Comparison of ENCODE assay signal across 30 mouse cellular contexts in the genomic region with DNA sequence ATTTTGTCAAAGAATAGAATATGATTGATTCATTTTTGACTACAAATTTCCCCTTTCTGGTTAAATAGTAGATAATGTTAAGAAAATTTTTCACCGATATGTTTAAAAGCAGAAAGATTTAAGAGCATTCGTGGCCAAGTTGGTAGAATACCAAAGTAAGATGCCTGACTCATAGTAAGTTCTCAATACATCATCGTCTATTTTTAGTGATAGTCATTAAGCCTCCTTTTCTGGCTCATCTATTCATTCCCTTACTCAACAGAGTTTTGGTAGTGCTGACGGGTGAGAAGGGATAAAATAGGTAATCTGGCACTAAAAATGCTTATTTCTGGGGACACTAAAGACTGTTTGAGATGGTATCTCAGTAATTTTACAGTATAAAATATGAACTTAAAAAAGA. TPM values are rescaled to one million over a fixed set of nuclear protein-coding genes. Genes with fewer than 3 reads are reported as not detected.
DNase-seq lines count a peak whose midpoint lies in the region; TF ChIP-seq lines count a peak whose summit lies in the region.
"Had no signal": no experiment of that assay in that cellular context is flagged by ENCODE, and none has a peak within 500 bp of the region (broad histone marks: within the 10 kb centered on the region; RNA-seq: fewer than 3 reads in every experiment).

No protein-coding gene starts in this region.

- H3K4me3 ChIP-seq in CH12.LX (replicated peaks in 1 of 3; ENCODE audit: low read depth in 2 of 3, low read length in 2 of 3, poor library complexity in 1 of 3) = no peak overlapping the region
- H3K4me3 ChIP-seq: embryonic facial prominence, embryonic 10.5 days; embryonic facial prominence, embryonic 12.5 days; forebrain, embryonic 13.5 days; forebrain, embryonic 15.5 days had no signal

- in situ Hi-C loops in CH12.LX (cut with MboI; ENCODE audit: low pct_ligation_motif_present, low pct_unique_long_range_greater_than_20kb, low sequenced_read_pairs) = no loop called here

- H3K4me2 ChIP-seq in CH12.LX (ENCODE audit: insufficient read depth, low read depth, poor library complexity, severe bottlenecking) = no peak overlapping the region
- H3K4me2 ChIP-seq: embryonic facial prominence, embryonic 12.5 days; forebrain, embryonic 13.5 days; forebrain, embryonic 15.5 days had no signal

- TF ChIP-seq POLR2A in CH12.LX (IDR thresholded peaks at IDR 0.05; ENCODE audit: low read depth, low read length) = no peak

- no peaks in the 10 kb centered on the region for H3K36me3 ChIP-seq in CH12.LX (replicated peaks in 1 of 2; ENCODE audit: control insufficient read depth in 1 of 2, insufficient read depth in 1 of 2, low read length in 1 of 2)
- H3K36me3 ChIP-seq: embryonic facial prominence, embryonic 10.5 days; embryonic facial prominence, embryonic 12.5 days; forebrain, embryonic 15.5 days had no signal

- no peak for TF ChIP-seq EP300 in CH12.LX (IDR thresholded peaks at IDR 0.05; ENCODE audit: low read length)

- no peak overlapping the region for H3K27ac ChIP-seq in CH12.LX (ENCODE audit: insufficient read depth, low read depth)
- H3K27ac ChIP-seq: embryonic facial prominence, embryonic 10.5 days; embryonic facial prominence, embryonic 12.5 days; forebrain, embryonic 13.5 days; forebrain, embryonic 15.5 days had no signal

- H3K27me3 ChIP-seq in CH12.LX (replicated peaks) = no peaks in the 10 kb centered on the region
- H3K27me3 ChIP-seq: embryonic facial prominence, embryonic 12.5 days; forebrain, embryonic 13.5 days; forebrain, embryonic 15.5 days had no signal

- H3K9ac ChIP-seq in CH12.LX (ENCODE audit: insufficient read depth, low read depth) = no peak overlapping the region
- H3K9ac ChIP-seq: embryonic facial prominence, embryonic 12.5 days; forebrain, embryonic 13.5 days; forebrain, embryonic 15.5 days; forebrain, postnatal 0 days had no signal

- intact Hi-C loops in left cerebral cortex, postnatal 36 days (cut with DNase I) = no loop called here

- no peaks in the 10 kb centered on the region for H3K79me2 ChIP-seq in CH12.LX (replicated peaks; ENCODE audit: control insufficient read depth, extremely low read depth, insufficient read depth, poor library complexity, severe bottlenecking)

- TF ChIP-seq RAD21 in CH12.LX (IDR thresholded peaks at IDR 0.05; ENCODE audit: low read depth, low read length) = no peak

- no peaks in the 10 kb centered on the region for H3K4me1 ChIP-seq in CH12.LX (ENCODE audit: control insufficient read depth in 1 of 2, insufficient read depth in 2 of 2)
- H3K4me1 ChIP-seq: embryonic facial prominence, embryonic 10.5 days; embryonic facial prominence, embryonic 12.5 days; forebrain, embryonic 13.5 days; forebrain, embryonic 15.5 days had no signal

- H3K9me3 ChIP-seq in CH12.LX (replicated peaks; ENCODE audit: low read length) = no peaks in the 10 kb centered on the region
- H3K9me3 ChIP-seq: embryonic facial prominence, embryonic 10.5 days; embryonic facial prominence, embryonic 12.5 days; forebrain, embryonic 13.5 days; forebrain, embryonic 15.5 days had no signal

- dilution Hi-C loops in CH12.LX (cut with MboI; ENCODE audit: extremely low pct_ligation_motif_present, extremely low pct_unique_long_range_greater_than_20kb, low sequenced_read_pairs) = no loop called here

- DNase-seq in left cerebral cortex, adult 11 months (ENCODE audit: low spot score) = peak; percentile 5
- no peak for DNase-seq in left cerebral cortex, postnatal 36 days (ENCODE audit: low spot score in 2 of 2)
- no peak for DNase-seq in CH12.LX (ENCODE audit: extremely low read depth)
- DNase-seq in brain, adult 2 months (ENCODE audit: low read depth, low spot score) = peak; percentile 62
- no peak for DNase-seq in thymus, postnatal 10 days (ENCODE audit: low spot score in 2 of 2)
- no peak for DNase-seq in adrenal gland, adult 2 months
- DNase-seq in urinary bladder, postnatal 4 days (ENCODE audit: low spot score in 2 of 2) = no peak
- DNase-seq: adrenal gland, postnatal 25 days; B cell, adult 2 months; cerebellum, adult 11-12 months; cerebellum, adult 2 months; cerebellum, adult 9-10 months; cerebellum, postnatal 10 days; cerebellum, postnatal 25 days; forebrain, postnatal 0 days had no signal

- no peak for TF ChIP-seq CTCF in CH12.LX (conservative IDR thresholded peaks at IDR 0.05 in 1 of 2, IDR thresholded peaks at IDR 0.05 in 1 of 2; ENCODE audit: low read depth in 2 of 2, low read length in 2 of 2)

TF ChIP-seq in CH12.LX, 34 proteins besides CTCF, POLR2A, EP300 and RAD21:
- TF ChIP-seq MEF2A (IDR thresholded peaks at IDR 0.05; ENCODE audit: borderline replicate concordance, low read depth, low read length) (0 out of 2 replicates have a peak, but pooled peaks have one; percentile 28), JUN (IDR thresholded peaks at IDR 0.05; ENCODE audit: insufficient read depth, low read depth, low read length) (no peak)

RNA-seq across cellular contexts. Expression of a gene that starts 3.1 kb away (rescaled TPM):
- not detected for total RNA-seq in left cerebral cortex, postnatal 36 days (2021)
- total RNA-seq in CH12.LX (2012; rRNA removed) = not detected in 2 replicates
- total RNA-seq in CH12.LX (2014; rRNA removed) = not detected in 2 replicates
- not detected in 2 replicates for polyA plus RNA-seq in CH12.LX (2012; ENCODE audit: insufficient read length, low read depth)
- under 1 TPM in 1 of 2 experiments, not detected in 1; 0.69 TPM for total RNA-seq in adrenal gland, adult 2 months (2021)
- not detected in 2 replicates for polyA plus RNA-seq in adrenal gland, adult 2 months (2012; rRNA removed)
- total RNA-seq: adrenal gland, adult 18-20 months; adrenal gland, postnatal 4 days; ES-E14; forebrain, postnatal 0 days; MEL had no signal
- polyA plus RNA-seq: activated CD4-positive, CD25-positive, alpha-beta regulatory T cell, adult 4 months; CD4-positive, CD25-positive, alpha-beta regulatory T cell, adult 4 months; cerebellum, adult 2 months; cortical plate, adult 2 months; embryonic facial prominence, embryonic 10.5 days; embryonic facial prominence, embryonic 12.5 days; embryonic facial prominence, embryonic 14.5 days; forebrain, embryonic 11.5 days; forebrain, embryonic 13.5 days; forebrain, embryonic 15.5 days; forebrain, postnatal 0 days; frontal cortex, adult 2 months; Patski had no signal

RNA-seq across cellular contexts. Expression of a gene that starts 36.7 kb away (rescaled TPM):
- not detected for total RNA-seq in left cerebral cortex, postnatal 36 days (2021)
- total RNA-seq in CH12.LX (2012; rRNA removed) (not detected in 2 replicates), CH12.LX (2014; rRNA removed) (not detected in 2 replicates)
- not detected in 2 replicates for polyA plus RNA-seq in CH12.LX (2012; ENCODE audit: insufficient read length, low read depth)
- total RNA-seq in adrenal gland, adult 2 months (2021) = not detected
- not detected in 2 replicates for polyA plus RNA-seq in adrenal gland, adult 2 months (2012; rRNA removed)
- total RNA-seq: adrenal gland, adult 18-20 months; adrenal gland, postnatal 25 days; forebrain, postnatal 0 days; MEL had no signal
- polyA plus RNA-seq: activated CD4-positive, CD25-positive, alpha-beta regulatory T cell, adult 4 months; cerebellum, adult 2 months; embryonic facial prominence, embryonic 10.5 days; forebrain, embryonic 11.5 days; forebrain, embryonic 13.5 days; forebrain, embryonic 15.5 days; forebrain, postnatal 0 days; frontal cortex, adult 2 months; Patski had no signal

RNA-seq across cellular contexts. Expression of a gene that starts 56.0 kb away (rescaled TPM):
- total RNA-seq in left cerebral cortex, postnatal 36 days (2021) = not detected
- total RNA-seq in CH12.LX (2012; rRNA removed) = not detected in 2 replicates
- total RNA-seq in CH12.LX (2014; rRNA removed) = not detected in 2 replicates
- polyA plus RNA-seq in CH12.LX (2012; ENCODE audit: insufficient read length, low read depth) = not detected in 2 replicates
- under 1 TPM; 0.17 to 0.35 TPM for total RNA-seq in adrenal gland, adult 2 months (2021)
- polyA plus RNA-seq in adrenal gland, adult 2 months (2012; rRNA removed) = 0.04 TPM in 1 of 2 replicates, not detected in the other
- total RNA-seq: ES-E14; forebrain, postnatal 0 days; MEL had no signal
- polyA plus RNA-seq: activated CD4-positive, CD25-positive, alpha-beta regulatory T cell, adult 4 months; CD4-positive, CD25-positive, alpha-beta regulatory T cell, adult 4 months; cerebellum, adult 2 months; embryonic facial prominence, embryonic 10.5 days; embryonic facial prominence, embryonic 12.5 days; forebrain, embryonic 11.5 days; forebrain, embryonic 13.5 days; forebrain, embryonic 15.5 days; forebrain, postnatal 0 days; frontal cortex, adult 2 months; Patski had no signal

Comparison
In these comparisons a context has a peak if more than half of its experiments do, and no peak if none do; other contexts are left out.
1. DNase-seq: peak in left cerebral cortex, adult 11 months (single experiment) and brain, adult 2 months (single experiment); none in left cerebral cortex, postnatal 36 days (0 of 2), CH12.LX (single experiment), thymus, postnatal 10 days (0 of 2), adrenal gland, adult 2 months (single experiment) and urinary bladder, postnatal 4 days (0 of 2).